Mouse (Mus musculus) liver, postnatal 0 days (tissue): Measurements from ENCODE around the gene Ints1. TPM values are rescaled to one million over a fixed set of nuclear protein-coding genes. Genes with fewer than 3 reads are reported as not detected.

ENCODE experiments used
- ATAC-seq: fragments of 200-750 bp; cut with Nextera tagmentation; 2 replicates; pipeline ENCODE4 v1.8.0; 2017; ENCODE audit warnings: mild to moderate bottlenecking, moderate library complexity
- DNase-seq: peaks from one replicate; pipeline ENCODE4 v3.0.0-alpha.2; 2016
- H3K27ac ChIP-seq: fragments of 300-500 bp; sonication (generic); 2 replicates; pipeline ENCODE4 v1.5.1; 2014; ENCODE audit warnings: antibody characterized with exemption, moderate library complexity, mild to moderate bottlenecking, low read depth
- H3K27me3 ChIP-seq: fragments of 300-500 bp; sonication (generic); 2 replicates; pipeline ENCODE4 v1.6.1; 2014; ENCODE audit warnings: low read length, control low read depth, mixed read lengths; ENCODE audit not compliant: insufficient read depth
- H3K36me3 ChIP-seq: fragments of 300-500 bp; sonication (generic); replicated peaks from 2 replicates; pipeline ENCODE4 v1.6.1; 2014; ENCODE audit warnings: mild to moderate bottlenecking, control low read depth, low read length, moderate library complexity, mixed read lengths; ENCODE audit not compliant: insufficient read depth
- H3K4me1 ChIP-seq: fragments of 300-500 bp; sonication (generic); 2 replicates; pipeline ENCODE4 v1.6.1; 2014; ENCODE audit warnings: antibody characterized with exemption, mild to moderate bottlenecking, control low read depth; ENCODE audit not compliant: insufficient read depth
- H3K4me2 ChIP-seq: fragments of 300-500 bp; sonication (generic); 2 replicates; pipeline ENCODE4 v1.6.1; 2014; ENCODE audit warnings: low read depth, mild to moderate bottlenecking, low read length, moderate library complexity, mixed read lengths
- H3K4me3 ChIP-seq: fragments of 300-500 bp; sonication (generic); 2 replicates; pipeline ENCODE4 v1.5.1; 2014; ENCODE audit warnings: low read depth, low read length
- H3K9ac ChIP-seq: fragments of 300-500 bp; sonication (generic); replicated peaks from 2 replicates; pipeline ENCODE4 v1.6.1; 2014; ENCODE audit warnings: mild to moderate bottlenecking, moderate library complexity
- H3K9me3 ChIP-seq: fragments of 300-500 bp; sonication (generic); 2 replicates; pipeline ENCODE4 v1.6.1; 2016; ENCODE audit warnings: mild to moderate bottlenecking, control low read depth, low read length, mixed read lengths
- CTCF ChIP-seq: sonication (generic); IDR thresholded peaks from 2 replicates; pipeline ENCODE4 v1.5.1; 2016; ENCODE audit warnings: antibody characterized with exemption, low read depth
- EP300 ChIP-seq: IDR thresholded peaks from 2 replicates; pipeline ENCODE4 v1.6.1; 2016; ENCODE audit warnings: antibody characterized with exemption, low read depth, mild to moderate bottlenecking
- WGBS: fragments of 180-500 bp; shearing (Covaris S2); extraction: QIAGEN DNeasy Blood & Tissue Kit; methylation state at CpG from one replicate; pipeline ENCODE4 v1.1.7; 2014; ENCODE audit not compliant: insufficient replicate concordance; 5-methylcytosine and 5-hydroxymethylcytosine counted together
- polyA plus RNA-seq: library from polyadenylated mRNA; unstranded; fragments of >200 nt; fragmentation: Nextera tagmentation; extraction: Ambion mirVana; gene quantifications from 2 replicates; pipeline ENCODE4 v1.2.1, GENCODE M21; 2015

Gene Ints1
- polyA plus RNA-seq: 5.6 and 6.4 TPM in 2 replicates

- ATAC-seq: peak; percentile 90
- Histone ChIP-seq H3K27ac (peak within 1 kb of the TSS; percentile 70), H3K4me2 (peak within 1 kb of the TSS; percentile 96), H3K4me1 (peaks cover 12% of the 10 kb centered on the region), H3K9ac (peak within 1 kb of the TSS; percentile 86), H3K9me3 (no peaks in the 10 kb centered on the region), H3K36me3 (peaks cover 22% of the 10 kb centered on the region), H3K27me3 (no peaks in the 10 kb centered on the region), H3K4me3 (peak within 1 kb of the TSS; percentile 89)
- peak; percentile 96 for DNase-seq
- TF ChIP-seq CTCF: peak; percentile 98
- peak; percentile 81 for TF ChIP-seq EP300
- 1% methylated on average over 55 of the region's 55 CpGs for whole genome bisulfite sequencing
Measured at GRCm38 (mm10) chr5:139775216-139775926, at the start of gene Ints1. Gene Ints1, minus strand, starts transcription at chr5:139775674.

DNA sequence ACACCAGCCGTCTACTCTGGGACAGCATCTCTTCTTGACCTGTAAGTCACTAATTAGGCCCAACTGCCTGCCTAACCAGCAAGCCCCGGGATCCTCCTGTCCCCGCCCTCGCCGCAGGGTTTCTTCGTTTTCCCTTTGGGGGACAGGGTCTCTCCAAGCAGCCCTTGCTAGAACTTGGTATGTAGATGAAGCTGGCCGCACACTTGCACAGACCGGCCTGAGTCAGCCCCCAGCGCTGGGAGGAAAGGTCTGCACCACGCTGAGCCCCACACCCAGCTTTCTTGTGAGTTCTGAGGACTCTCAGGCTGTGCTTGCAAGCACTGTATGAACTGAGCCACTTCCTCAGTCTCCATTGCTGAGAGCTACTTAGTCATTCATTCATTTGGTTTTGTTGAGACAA is 49.1 kb upstream of the Ints1 start:
- DNase-seq (no peak), ATAC-seq (no peak)
- 89% methylated on average over 10 of the region's 10 CpGs for WGBS
- Histone ChIP-seq H3K9ac (no peak overlapping the region), H3K27me3 (no peaks in the 10 kb centered on the region), H3K4me1 (peaks cover 10% of the 10 kb centered on the region), H3K4me2 (no peak overlapping the region), H3K27ac (no peak overlapping the region), H3K9me3 (no peaks in the 10 kb centered on the region), H3K4me3 (no peak overlapping the region), H3K36me3 (peaks cover 24% of the 10 kb centered on the region)
- TF ChIP-seq CTCF: no peak
- TF ChIP-seq EP300: no peak

GRCm38 (mm10) chr5:139821466-139822459 is 46.3 kb upstream of the Ints1 start:
- H3K27me3 ChIP-seq: no peaks in the 10 kb centered on the region
- 65% methylated on average over 12 of the region's 12 CpGs for WGBS
- ATAC-seq: 0 out of 2 replicates have a peak, but pooled peaks have one; percentile 11
- H3K9me3 ChIP-seq: no peaks in the 10 kb centered on the region
- H3K4me1 ChIP-seq: peaks cover 17% of the 10 kb centered on the region
- no peak overlapping the region for H3K4me3 ChIP-seq
- no peak for DNase-seq
- no peak overlapping the region for H3K4me2 ChIP-seq
- no peak overlapping the region for H3K27ac ChIP-seq
- H3K36me3 ChIP-seq: peaks cover 24% of the 10 kb centered on the region
- TF ChIP-seq EP300 (no peak), CTCF (no peak)
- no peak overlapping the region; the same call in 1 of the 2 replicates for H3K9ac ChIP-seq

DNA sequence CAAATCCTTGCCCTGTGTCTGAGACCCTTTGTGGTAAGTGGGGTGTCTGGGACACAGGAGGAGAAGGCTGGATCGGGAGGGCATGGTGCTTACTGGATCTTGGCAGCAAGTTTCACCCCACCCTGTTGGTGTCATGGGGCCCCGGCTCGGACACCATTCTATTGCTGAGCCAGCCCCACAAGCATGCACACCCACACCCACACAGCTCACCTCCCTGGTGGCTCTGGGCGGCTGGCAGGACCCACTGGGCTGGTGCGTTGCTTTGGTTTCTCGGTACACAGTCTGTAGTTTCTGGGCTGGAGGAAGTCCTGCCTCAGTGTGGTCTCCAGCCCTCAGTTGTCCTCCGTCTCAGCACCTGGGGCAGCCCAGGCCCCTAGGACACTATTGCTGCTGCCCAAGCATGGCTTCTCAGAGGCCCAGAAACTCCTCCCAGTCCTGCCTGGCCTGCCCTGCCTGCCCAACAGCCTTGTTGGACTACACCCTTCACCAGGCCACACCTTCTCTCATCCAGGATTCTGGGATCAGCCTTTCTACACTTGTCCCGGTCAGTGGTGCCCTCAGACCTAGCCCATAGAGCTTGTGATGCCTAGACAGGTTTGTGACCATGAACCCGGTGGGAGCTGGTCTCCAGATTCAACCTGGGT is 44.2 kb upstream of the Ints1 start, which contains the start of gene Tmem184a:
Tmem184a (minus strand) TSS at position 380 of the 644 bp plus-strand sequence.
- DNase-seq: no peak
- no peak for ATAC-seq
- Histone ChIP-seq H3K4me2 (no peak within 1 kb of the TSS), H3K36me3 (peaks cover 24% of the 10 kb centered on the region), H3K9me3 (no peaks in the 10 kb centered on the region), H3K4me1 (peaks cover 13% of the 10 kb centered on the region), H3K9ac (no peak within 1 kb of the TSS), H3K27me3 (no peaks in the 10 kb centered on the region), H3K4me3 (no peak within 1 kb of the TSS), H3K27ac (no peak within 1 kb of the TSS)
- no peak for TF ChIP-seq EP300
- TF ChIP-seq CTCF: no peak
- WGBS: 82% methylated on average over 9 of the region's 9 CpGs

DNA sequence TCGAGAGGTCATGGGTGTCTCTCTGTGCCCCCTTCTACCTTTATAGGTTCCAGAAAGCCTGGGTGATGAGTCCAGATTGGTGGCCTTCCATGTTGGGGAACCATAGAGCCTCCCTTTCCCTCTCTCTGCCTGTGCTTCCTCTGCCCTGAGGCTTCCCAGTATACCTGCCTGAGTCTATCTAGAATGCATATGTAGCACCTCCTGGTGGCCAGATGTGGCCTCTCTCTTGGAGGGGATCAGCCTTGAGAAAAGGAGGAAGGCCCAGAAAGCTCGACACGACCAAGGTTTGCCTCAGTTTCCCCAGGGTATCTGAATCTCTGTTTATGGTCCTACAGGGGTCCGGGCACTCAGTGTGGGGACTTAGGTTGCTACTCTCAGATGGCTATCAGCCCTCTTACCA is 43.3 kb upstream of the Ints1 start:
- H3K4me2 ChIP-seq: no peak overlapping the region
- no peak overlapping the region for H3K27ac ChIP-seq
- H3K4me3 ChIP-seq: no peak overlapping the region
- H3K36me3 ChIP-seq: peaks cover 21% of the 10 kb centered on the region
- no peak overlapping the region for H3K9ac ChIP-seq
- 50% methylated on average over 4 of the region's 4 CpGs for WGBS
- DNase-seq (peak; percentile 77), ATAC-seq (peak; percentile 55)
- H3K27me3 ChIP-seq: no peaks in the 10 kb centered on the region
- H3K9me3 ChIP-seq: no peaks in the 10 kb centered on the region
- H3K4me1 ChIP-seq: peaks cover 13% of the 10 kb centered on the region
- TF ChIP-seq EP300 (no peak), CTCF (peak; percentile 92)

GRCm38 (mm10) chr5:139818056-139818455 is 42.6 kb upstream of the Ints1 start:
- H3K4me3 ChIP-seq: no peak overlapping the region
- peaks cover 13% of the 10 kb centered on the region for H3K36me3 ChIP-seq
- H3K9ac ChIP-seq: 0 out of 2 replicates have a peak overlapping the region, but pooled peaks have one; percentile 21
- DNase-seq: no peak
- peaks cover 13% of the 10 kb centered on the region for H3K4me1 ChIP-seq
- no peak for ATAC-seq
- no peak overlapping the region for H3K27ac ChIP-seq
- no peak overlapping the region for H3K4me2 ChIP-seq
- 66% methylated on average over 3 of the region's 3 CpGs for WGBS
- H3K9me3 ChIP-seq: no peaks in the 10 kb centered on the region
- no peaks in the 10 kb centered on the region for H3K27me3 ChIP-seq
- no peak for TF ChIP-seq EP300
- TF ChIP-seq CTCF: no peak
